Mouse (Mus musculus) heart, postnatal 0 days (tissue): ENCODE results near the gene Arsb.

Experiments used
- CTCF ChIP-seq: IDR thresholded peaks from 2 replicates; pipeline ENCODE4 v1.5.1; 2016; ENCODE audit warnings: antibody characterized with exemption, control low read depth, low read depth
- EP300 ChIP-seq: IDR thresholded peaks from 2 replicates; pipeline ENCODE4 v1.6.1; 2016; ENCODE audit warnings: antibody characterized with exemption, low read depth

DNA sequence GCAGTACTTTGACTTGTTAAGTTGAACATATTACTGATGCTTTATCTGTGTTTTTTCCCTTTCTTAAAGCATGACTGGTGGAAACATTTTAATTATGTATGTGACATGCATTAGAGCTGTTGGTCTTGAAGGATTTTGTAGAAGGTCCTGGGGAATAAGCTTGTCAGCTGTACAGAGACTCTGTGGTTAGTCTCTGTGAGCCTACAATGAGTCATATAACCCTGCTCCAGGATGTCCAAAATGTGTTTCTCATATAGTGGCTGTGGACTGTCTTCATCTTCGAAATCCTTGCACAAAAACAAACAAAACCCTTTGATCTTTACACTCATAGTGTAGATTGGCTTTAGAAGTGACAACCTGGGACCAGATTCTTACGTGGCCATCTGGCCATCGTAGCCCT, 110.7 kb downstream of the Arsb start:
- TF ChIP-seq CTCF (no peak), EP300 (no peak)
